Mouse (Mus musculus) lung, adult 2 months (tissue): ENCODE results near the gene Gm11011.

Experiments used
- CTCF ChIP-seq: fragments of 200-500 bp; IDR thresholded peaks from 2 replicates; pipeline ENCODE4 v1.5.1; 2011; ENCODE audit warnings: mild to moderate bottlenecking, low read length, control low read depth; ENCODE audit not compliant: insufficient read depth
- POLR2A ChIP-seq: fragments of 200-500 bp; IDR thresholded peaks from 2 replicates; pipeline ENCODE4 v1.6.1; 2011; ENCODE audit warnings: low read depth, mild to moderate bottlenecking, control low read depth, low read length, borderline replicate concordance; ENCODE audit errors: extremely low read depth

DNA sequence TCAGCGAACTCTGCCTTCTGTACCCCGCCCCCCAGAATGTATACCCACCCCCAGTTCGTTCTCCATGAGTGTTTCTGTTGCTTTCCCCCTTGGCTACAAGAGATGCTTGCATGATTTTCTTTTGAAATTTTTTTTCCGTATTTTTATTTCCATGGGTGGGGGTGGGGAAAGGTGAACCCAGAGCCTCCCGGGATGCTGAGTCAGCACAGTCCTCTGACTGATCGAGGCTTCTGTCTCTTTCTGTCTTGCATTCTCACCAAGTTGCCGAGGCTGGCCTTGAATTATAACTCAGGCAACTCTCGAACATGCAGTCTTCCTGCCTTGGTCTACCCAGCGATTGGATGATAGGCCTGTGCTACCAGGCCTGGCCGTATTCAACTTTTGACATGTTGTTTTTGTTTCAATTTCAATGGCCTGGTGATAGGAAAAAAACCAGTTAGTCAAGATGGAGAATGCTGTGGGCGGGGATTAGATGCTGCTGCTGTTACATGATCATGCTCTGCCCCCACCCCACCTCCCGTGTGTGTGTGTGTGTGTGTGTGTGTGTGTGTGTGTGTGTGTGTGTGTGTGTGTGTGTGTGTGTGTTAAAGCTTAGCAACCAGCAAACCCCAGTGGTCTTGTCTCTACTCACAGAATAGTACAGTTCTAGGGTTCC lies 1.8 kb downstream of the Gm11011 start:
- TF ChIP-seq POLR2A (no peak), CTCF (no peak)
